Mouse (Mus musculus): ENCODE measurements at regions not wholly inside any gene's neighbourhood (a gene's known extent, or its start where the extent isn't known, plus 50 kb on each side); places are given as distances from the start of the nearest gene placed in this dataset.
A peak's percentile ranks its signal among the peaks of the same experiment; 100 is the strongest.

- no peak for DNase-seq
These were observed 461.8 kb downstream of the Ccdc171 start for GRCm38 (mm10) chr4:83986951-83987822.

- DNase-seq = no peak
These were observed 462.5 kb downstream of the Ccdc171 start for GRCm38 (mm10) chr4:83987846-83988245.

GRCm38 (mm10) chr4:83988314-83988713, 463.0 kb downstream of the Ccdc171 start:
- DNase-seq = no peak

- no peak for DNase-seq
These were observed 465.0 kb downstream of the Ccdc171 start for GRCm38 (mm10) chr4:83990126-83990989.

GRCm38 (mm10) chr4:83991195-83991594, 465.9 kb downstream of the Ccdc171 start:
- no peak for DNase-seq

- no peak for DNase-seq
These were observed 471.7 kb downstream of the Ccdc171 start for GRCm38 (mm10) chr4:83997079-83997478.

GRCm38 (mm10) chr4:84001645-84002044, 476.3 kb downstream of the Ccdc171 start:
- DNase-seq = no peak

- no peak for DNase-seq
These were observed 478.9 kb downstream of the Ccdc171 start for GRCm38 (mm10) chr4:84004055-84004778.

GRCm38 (mm10) chr4:84004786-84005382, 479.5 kb downstream of the Ccdc171 start:
- DNase-seq = no peak

- DNase-seq = no peak
These were observed 486.6 kb downstream of the Ccdc171 start for GRCm38 (mm10) chr4:84011941-84012340.

GRCm38 (mm10) chr4:84015139-84015538, 489.8 kb downstream of the Ccdc171 start:
- DNase-seq = no peak

- DNase-seq = no peak
These were observed 490.3 kb downstream of the Ccdc171 start for GRCm38 (mm10) chr4:84015552-84016169.

- no peak for DNase-seq
These were observed 492.8 kb downstream of the Ccdc171 start for GRCm38 (mm10) chr4:84018135-84018534.

- DNase-seq = no peak
These were observed 493.4 kb downstream of the Ccdc171 start for GRCm38 (mm10) chr4:84018774-84019173.

- no peak for DNase-seq
These were observed 494.3 kb downstream of the Ccdc171 start for GRCm38 (mm10) chr4:84019500-84020255.

- no peak for DNase-seq
These were observed 495.3 kb downstream of the Ccdc171 start for GRCm38 (mm10) chr4:84020692-84021091.

GRCm38 (mm10) chr4:84022323-84022722, 497.0 kb downstream of the Ccdc171 start:
- DNase-seq = no peak

- DNase-seq = peak; percentile 17
These were observed 500.8 kb downstream of the Ccdc171 start for GRCm38 (mm10) chr4:84026144-84026543.

GRCm38 (mm10) chr4:84028120-84028519, 502.8 kb downstream of the Ccdc171 start:
- no peak for DNase-seq

GRCm38 (mm10) chr4:84030916-84031315, 505.6 kb downstream of the Ccdc171 start:
- DNase-seq = no peak

GRCm38 (mm10) chr4:84032505-84032904, 507.2 kb downstream of the Ccdc171 start:
- no peak for DNase-seq
